Mouse (Mus musculus) heart, embryonic 16.5 days (tissue): ENCODE data around the gene Cdh4. TPM values are rescaled to one million over a fixed set of nuclear protein-coding genes. Genes with fewer than 3 reads are reported as not detected.

ENCODE experiments used
- ATAC-seq: fragments of 200-750 bp; cut with Nextera tagmentation; replicated peaks from 2 replicates; pipeline ENCODE4 v1.8.0; 2017; ENCODE audit warnings: moderate number of reproducible peaks; ENCODE audit not compliant: insufficient read depth, low FRiP score; ENCODE audit errors: extremely low read depth
- H3K27ac ChIP-seq: fragments of 300-500 bp; sonication (generic); 2 replicates; pipeline ENCODE4 v1.5.1; 2014; ENCODE audit warnings: mild to moderate bottlenecking, low read length, control low read depth, moderate library complexity
- H3K27me3 ChIP-seq: fragments of 300-500 bp; sonication (generic); 2 replicates; pipeline ENCODE4 v1.6.1; 2014; ENCODE audit warnings: low read length, mixed read lengths; ENCODE audit not compliant: control insufficient read depth, insufficient read depth
- H3K36me3 ChIP-seq: fragments of 300-500 bp; sonication (generic); 2 replicates; pipeline ENCODE4 v1.6.1; 2014; ENCODE audit not compliant: control insufficient read depth, insufficient read depth
- H3K4me1 ChIP-seq: fragments of 300-500 bp; sonication (generic); 2 replicates; pipeline ENCODE4 v1.6.1; 2014; ENCODE audit warnings: low read length, mixed read lengths; ENCODE audit not compliant: control insufficient read depth, insufficient read depth
- H3K4me2 ChIP-seq: fragments of 300-500 bp; sonication (generic); 2 replicates; pipeline ENCODE4 v1.6.1; 2014; ENCODE audit warnings: low read depth, mild to moderate bottlenecking, control low read depth, low read length
- H3K4me3 ChIP-seq: fragments of 300-500 bp; sonication (generic); 2 replicates; pipeline ENCODE4 v1.5.1; 2014; ENCODE audit warnings: mild to moderate bottlenecking, control low read depth, low read length
- H3K9ac ChIP-seq: fragments of 300-500 bp; sonication (generic); 2 replicates; pipeline ENCODE4 v1.6.1; 2014; ENCODE audit warnings: low read length, control low read depth
- H3K9me3 ChIP-seq: fragments of 300-500 bp; sonication (generic); replicated peaks from 2 replicates; pipeline ENCODE4 v1.6.1; 2016; ENCODE audit warnings: low read length; ENCODE audit not compliant: control insufficient read depth
- WGBS: fragments of 180-500 bp; shearing (Covaris S2); extraction: QIAGEN DNeasy Blood & Tissue Kit; methylation state at CpG from one replicate; pipeline ENCODE4 v1.1.7; 2014; 5-methylcytosine and 5-hydroxymethylcytosine counted together
- polyA plus RNA-seq: library from polyadenylated mRNA; unstranded; fragments of >200 nt; fragmentation: Nextera tagmentation; extraction: Ambion mirVana; gene quantifications from 2 replicates; pipeline ENCODE4 v1.2.1, GENCODE M21; 2015

The Cdh4 gene
- polyA plus RNA-seq, 1 experiment from 2014 or later = 6.5 TPM

DNA sequence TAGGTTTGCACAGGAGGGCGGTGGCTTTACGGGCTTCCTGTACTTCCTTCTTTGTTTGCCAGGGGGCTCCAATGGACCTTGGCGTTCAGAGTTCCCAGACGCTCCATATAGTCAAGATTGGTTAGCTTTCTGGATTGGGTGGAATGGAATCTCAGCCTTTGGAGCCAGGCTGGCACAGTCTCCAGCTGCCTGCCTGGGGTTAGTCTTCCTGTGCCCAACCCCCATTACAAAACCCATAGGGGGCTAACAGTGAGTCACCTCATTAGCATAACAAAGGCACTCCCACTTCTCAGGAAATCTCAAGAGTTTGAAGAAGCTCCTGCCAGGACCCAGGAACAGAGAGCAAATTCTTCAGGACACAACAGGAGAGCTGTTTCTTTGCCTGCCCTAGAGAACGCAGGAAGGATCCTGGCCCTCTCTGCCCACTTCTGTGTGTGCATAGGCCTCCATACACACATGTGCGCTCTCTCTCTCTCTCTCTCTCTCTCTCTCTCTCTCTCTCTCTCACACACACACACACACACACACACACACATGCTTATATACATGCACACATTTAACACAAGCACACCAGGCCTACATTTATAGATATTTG, 129.0 kb downstream of the Cdh4 start:
- no peak for ATAC-seq
- WGBS = 28% methylated on average over 6 of the region's 6 CpGs
- Histone ChIP-seq H3K4me3 (no peak overlapping the region), H3K4me1 (no peaks in the 10 kb centered on the region), H3K9ac (no peak overlapping the region), H3K27ac (no peak overlapping the region), H3K4me2 (no peak overlapping the region), H3K27me3 (0 out of 2 replicates have a peak, but pooled peaks cover 4% of the 10 kb centered on the region), H3K9me3 (no peaks in the 10 kb centered on the region; the same call in 1 of the 2 replicates), H3K36me3 (no peaks in the 10 kb centered on the region)

DNA sequence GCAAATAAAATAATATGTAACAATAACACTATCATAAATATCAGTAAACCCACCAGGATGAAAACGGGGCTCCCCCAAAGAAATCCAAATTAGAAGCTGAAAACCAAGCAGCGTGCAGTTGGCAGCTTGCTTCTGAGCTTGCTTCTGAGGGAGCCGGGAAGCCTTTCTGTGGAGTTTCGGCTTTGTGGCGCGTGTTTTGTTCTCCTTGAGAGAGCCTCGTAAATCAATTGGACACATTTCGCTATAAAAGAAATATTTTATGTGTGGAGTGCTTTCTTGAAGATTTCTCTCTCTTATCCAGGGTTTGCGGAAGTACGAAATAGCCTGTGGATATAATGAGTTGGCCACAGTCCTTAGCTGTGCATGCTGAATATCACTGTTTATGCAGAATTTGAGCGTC, 131.1 kb downstream of the Cdh4 start:
- Histone ChIP-seq H3K27me3 (no peaks in the 10 kb centered on the region), H3K27ac (no peak overlapping the region), H3K4me2 (no peak overlapping the region), H3K9me3 (no peaks in the 10 kb centered on the region; the same call in 1 of the 2 replicates), H3K36me3 (no peaks in the 10 kb centered on the region), H3K4me1 (no peaks in the 10 kb centered on the region), H3K9ac (no peak overlapping the region), H3K4me3 (no peak overlapping the region)
- WGBS = 83% methylated on average over 11 of the region's 11 CpGs
- ATAC-seq = no peak

DNA sequence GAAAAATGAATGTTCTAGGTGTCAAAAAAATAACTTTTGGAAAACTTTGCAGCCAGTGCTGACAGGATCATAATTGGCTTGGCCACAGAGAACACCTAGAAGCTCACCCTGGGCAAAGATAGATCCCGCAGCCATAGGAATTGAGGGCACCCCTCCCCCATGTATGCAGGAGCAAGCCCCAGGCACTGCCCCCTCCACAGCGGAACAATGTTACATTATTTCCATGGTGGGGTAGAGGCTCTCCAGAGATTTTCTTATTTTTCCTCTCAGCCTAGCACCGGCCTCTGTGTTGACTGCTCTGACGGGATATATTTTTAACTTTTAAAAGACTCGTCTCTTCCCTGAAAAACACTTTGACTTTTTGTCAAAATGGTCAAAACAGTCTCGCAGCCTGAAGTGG, 131.6 kb downstream of the Cdh4 start:
- WGBS = 69% methylated on average over 6 of the region's 6 CpGs
- H3K4me3 ChIP-seq = no peak overlapping the region
- no peaks in the 10 kb centered on the region for H3K4me1 ChIP-seq
- no peak for ATAC-seq
- no peaks in the 10 kb centered on the region for H3K27me3 ChIP-seq
- H3K9me3 ChIP-seq = no peaks in the 10 kb centered on the region
- no peak overlapping the region for H3K9ac ChIP-seq
- H3K27ac ChIP-seq = no peak overlapping the region
- H3K4me2 ChIP-seq = no peak overlapping the region
- no peaks in the 10 kb centered on the region for H3K36me3 ChIP-seq

DNA sequence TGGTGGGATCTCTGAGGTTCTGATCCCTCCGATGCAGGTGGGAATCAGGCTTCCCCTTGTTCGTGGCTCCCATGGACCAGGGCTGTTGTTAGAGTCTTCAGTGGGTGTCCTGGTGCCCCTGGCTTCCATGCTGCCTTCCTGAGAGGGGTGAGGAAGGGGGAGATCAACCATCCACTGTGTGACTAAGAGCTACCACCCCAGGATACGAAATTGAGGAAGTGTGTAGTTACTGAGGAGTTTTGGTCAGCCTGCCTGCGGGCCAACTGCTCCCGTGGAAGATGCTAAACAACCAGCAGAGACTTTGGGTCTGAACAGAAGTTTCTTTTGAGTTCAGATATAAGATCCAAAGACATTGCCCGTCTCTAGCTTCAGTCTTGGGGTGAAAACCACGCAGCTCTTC, 133.4 kb downstream of the Cdh4 start:
- H3K4me3 ChIP-seq = no peak overlapping the region
- H3K9me3 ChIP-seq = no peaks in the 10 kb centered on the region
- H3K4me2 ChIP-seq = no peak overlapping the region
- H3K9ac ChIP-seq = no peak overlapping the region
- no peak for ATAC-seq
- no peak overlapping the region for H3K27ac ChIP-seq
- H3K27me3 ChIP-seq = no peaks in the 10 kb centered on the region
- no peaks in the 10 kb centered on the region for H3K4me1 ChIP-seq
- 74% methylated on average over 7 of the region's 7 CpGs for WGBS
- H3K36me3 ChIP-seq = no peaks in the 10 kb centered on the region

DNA sequence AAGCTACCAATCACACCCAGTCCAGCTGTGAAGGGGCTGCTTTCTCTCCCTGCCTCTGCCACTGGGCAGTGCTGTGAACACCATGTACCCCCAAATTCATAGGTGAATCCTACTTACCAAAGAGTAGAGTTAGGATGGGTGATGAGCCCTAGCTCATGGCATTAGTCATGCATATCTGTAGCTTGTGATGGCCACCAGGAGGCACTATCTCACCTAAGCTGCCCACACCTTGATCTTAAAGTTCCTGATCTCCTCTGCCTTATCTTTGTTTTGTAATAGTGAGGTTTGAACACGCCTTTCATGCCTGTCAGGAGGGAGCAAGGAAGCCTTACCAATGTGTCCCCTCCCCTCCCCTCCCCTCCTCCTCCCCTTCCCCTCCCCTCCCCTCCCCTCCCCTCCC, 134.0 kb downstream of the Cdh4 start:
- no peak overlapping the region for H3K4me3 ChIP-seq
- no peak overlapping the region for H3K27ac ChIP-seq
- 47% methylated on average over 1 of the region's 1 CpGs for WGBS
- ATAC-seq = no peak
- no peaks in the 10 kb centered on the region for H3K9me3 ChIP-seq
- H3K4me1 ChIP-seq = no peaks in the 10 kb centered on the region
- no peak overlapping the region for H3K9ac ChIP-seq
- no peaks in the 10 kb centered on the region for H3K36me3 ChIP-seq
- no peak overlapping the region for H3K4me2 ChIP-seq
- no peaks in the 10 kb centered on the region for H3K27me3 ChIP-seq

DNA sequence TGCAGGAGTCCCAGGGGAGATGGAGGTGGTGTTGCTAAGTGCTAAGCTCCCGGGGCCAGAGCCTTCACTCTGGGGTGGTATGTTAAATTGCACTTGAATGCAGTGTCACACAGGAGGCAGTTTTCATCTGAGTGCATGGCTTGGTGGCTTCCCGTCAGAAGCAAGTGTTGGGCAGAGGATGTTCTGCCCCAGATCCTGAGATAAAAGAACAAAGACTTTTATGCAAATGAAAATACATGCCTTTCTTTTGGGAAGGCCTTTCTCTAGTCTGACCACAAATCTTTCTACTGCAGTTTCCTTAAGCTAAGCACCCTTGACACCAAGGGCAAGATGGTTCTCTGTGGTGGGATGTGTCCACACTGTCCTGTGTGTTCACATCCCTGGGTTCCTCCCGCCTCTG, 136.1 kb downstream of the Cdh4 start:
- Histone ChIP-seq H3K27me3 (no peaks in the 10 kb centered on the region), H3K9ac (no peak overlapping the region)
- 69% methylated on average over 3 of the region's 3 CpGs for WGBS

DNA sequence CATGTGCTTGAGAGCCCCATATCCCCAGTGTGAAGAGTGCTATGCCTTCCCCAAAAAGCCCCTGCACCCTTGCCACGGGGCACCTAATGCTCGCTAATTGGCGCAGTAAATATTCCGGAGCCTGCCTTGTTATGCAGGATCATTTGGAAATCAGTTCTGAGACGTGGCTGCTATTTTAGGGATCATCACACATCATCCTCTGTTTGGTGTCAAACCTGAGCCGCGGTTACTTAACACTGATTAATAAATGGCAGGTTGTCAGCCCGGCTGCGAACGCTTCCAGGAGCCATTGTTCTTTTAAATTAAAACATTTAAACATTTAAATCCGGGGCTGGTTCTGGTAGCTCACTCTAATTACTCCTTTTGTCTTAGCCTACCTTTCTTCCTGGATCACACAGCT, 136.6 kb downstream of the Cdh4 start:
- H3K4me2 ChIP-seq = no peak overlapping the region
- no peaks in the 10 kb centered on the region for H3K36me3 ChIP-seq
- WGBS = 74% methylated on average over 11 of the region's 11 CpGs
- H3K27me3 ChIP-seq = no peaks in the 10 kb centered on the region
- H3K9ac ChIP-seq = no peak overlapping the region
- ATAC-seq = no peak
- H3K4me3 ChIP-seq = no peak overlapping the region
- no peaks in the 10 kb centered on the region for H3K9me3 ChIP-seq
- no peaks in the 10 kb centered on the region for H3K4me1 ChIP-seq
- no peak overlapping the region for H3K27ac ChIP-seq

More for the DNA sequence above, 136.1 kb downstream of the Cdh4 start:
- no peak overlapping the region for H3K27ac ChIP-seq
- H3K4me1 ChIP-seq = no peaks in the 10 kb centered on the region
- no peak overlapping the region for H3K4me2 ChIP-seq
- no peaks in the 10 kb centered on the region for H3K9me3 ChIP-seq
- ATAC-seq = no peak
- no peak overlapping the region for H3K4me3 ChIP-seq
- no peaks in the 10 kb centered on the region for H3K36me3 ChIP-seq

DNA sequence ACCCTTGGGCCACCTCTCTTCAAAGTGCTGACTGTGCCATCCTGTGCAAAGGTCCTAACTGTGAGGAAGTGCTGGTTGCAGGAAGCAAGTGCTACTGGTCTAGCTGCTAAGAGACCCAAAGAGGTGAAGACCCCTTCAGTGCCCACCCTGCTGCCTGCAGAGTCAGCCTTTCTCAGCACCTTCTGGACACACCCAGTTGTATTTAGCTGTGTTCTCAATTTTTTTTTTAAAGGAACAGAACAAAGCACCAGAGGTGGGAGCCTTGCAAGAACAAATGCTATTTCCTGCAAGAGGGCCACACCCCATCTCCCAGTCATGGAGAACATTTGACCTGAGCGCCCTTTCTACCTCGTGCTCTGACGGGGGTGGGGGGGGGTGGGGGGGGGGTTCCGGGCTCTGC, 138.2 kb downstream of the Cdh4 start:
- no peak overlapping the region for H3K27ac ChIP-seq
- H3K9me3 ChIP-seq = no peaks in the 10 kb centered on the region
- no peak overlapping the region for H3K4me3 ChIP-seq
- H3K4me1 ChIP-seq = no peaks in the 10 kb centered on the region
- H3K27me3 ChIP-seq = no peaks in the 10 kb centered on the region
- H3K36me3 ChIP-seq = no peaks in the 10 kb centered on the region
- 55% methylated on average over 4 of the region's 4 CpGs for WGBS
- ATAC-seq = no peak
- H3K4me2 ChIP-seq = no peak overlapping the region
- no peak overlapping the region for H3K9ac ChIP-seq

DNA sequence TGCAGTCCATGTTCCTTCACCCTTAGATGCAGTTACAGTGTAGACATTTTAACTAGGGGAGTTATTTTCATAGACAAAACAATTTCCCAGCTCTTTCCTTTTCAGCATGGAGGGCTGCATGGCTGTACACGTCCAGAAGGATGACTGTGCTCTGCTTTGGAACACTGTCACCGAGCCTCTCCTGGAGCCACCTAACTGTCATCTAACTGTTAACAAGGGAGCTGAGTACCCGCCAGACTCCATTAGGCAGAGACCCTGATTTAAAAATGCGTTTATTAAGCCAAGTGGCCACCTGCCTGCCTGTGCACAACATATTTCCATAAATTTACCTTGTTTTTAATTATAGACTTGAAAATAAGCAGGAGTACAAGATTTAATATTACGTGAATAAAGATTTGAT, 138.8 kb downstream of the Cdh4 start:
- Histone ChIP-seq H3K27ac (no peak overlapping the region), H3K36me3 (no peaks in the 10 kb centered on the region), H3K27me3 (no peaks in the 10 kb centered on the region), H3K9me3 (no peaks in the 10 kb centered on the region), H3K9ac (no peak overlapping the region), H3K4me3 (no peak overlapping the region), H3K4me2 (no peak overlapping the region), H3K4me1 (no peaks in the 10 kb centered on the region)
- WGBS = 70% methylated on average over 5 of the region's 5 CpGs
- no peak for ATAC-seq
